Comparison of ENCODE assay signal across 17 mouse cellular contexts in the genomic region with DNA sequence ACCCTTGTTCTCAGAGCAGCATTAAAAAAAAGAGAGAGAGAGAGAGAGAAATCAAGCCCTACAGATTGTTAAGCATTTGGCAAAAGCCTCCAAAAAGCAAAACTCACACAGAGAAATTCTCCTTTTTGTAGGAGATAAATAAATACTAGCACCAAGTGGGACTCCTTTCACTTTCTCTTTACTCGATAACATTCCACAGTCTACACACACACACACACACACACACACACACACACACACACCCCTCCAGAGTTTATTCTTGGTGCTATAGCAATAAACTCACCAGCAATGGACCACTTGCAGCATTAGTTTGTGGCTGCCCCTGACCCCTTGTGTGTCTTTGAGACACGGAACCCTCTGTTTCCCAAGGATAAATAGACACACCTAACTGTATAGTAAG.
DNase-seq lines count a peak whose midpoint lies in the region; TF ChIP-seq lines count a peak whose summit lies in the region.
"Had no signal": no experiment of that assay in that cellular context is flagged by ENCODE, and none has a peak within 500 bp of the region (broad histone marks: within the 10 kb centered on the region; RNA-seq: fewer than 3 reads in every experiment).

No protein-coding gene starts in this region.

- H3K27me3 ChIP-seq in heart, adult 2 months (ENCODE audit: control insufficient read depth, insufficient read depth, low read length): no peaks in the 10 kb centered on the region; the same call in 1 of the 2 replicates
- H3K27me3 ChIP-seq in MEL (ENCODE audit: control insufficient read depth in 1 of 2, insufficient read depth in 2 of 2, low read length in 2 of 2): no peaks in the 10 kb centered on the region
- H3K27me3 ChIP-seq: CH12.LX; liver, embryonic 15.5 days; neural tube, embryonic 12.5 days had no signal

- peak; percentile 80 for DNase-seq in heart, adult 11 months
- no peak for DNase-seq in heart, adult 2 months
- DNase-seq in kidney, postnatal 10 days: peak; percentile 20
- no peak for DNase-seq in kidney, adult 18-20 months
- no peak for DNase-seq in MEL (ENCODE audit: low read depth, low spot score)
- peak; percentile 41 for DNase-seq in lung, postnatal 36 days
- DNase-seq in cerebellum, adult 11-12 months: no peak
- DNase-seq: adrenal gland, adult 2 months; cerebellum, postnatal 10 days; embryo, embryonic 11 days; layer of hippocampus, adult 9-11 months; thymus, postnatal 36 days had no signal

- H3K27ac ChIP-seq in heart, adult 2 months: no peak overlapping the region; the same call in 1 of the 2 replicates
- no peak overlapping the region for H3K27ac ChIP-seq in MEL (ENCODE audit: control insufficient read depth, low read depth, low read length)
- H3K27ac ChIP-seq: liver, embryonic 15.5 days; midbrain, embryonic 10.5 days; neural tube, embryonic 12.5 days had no signal

- TF ChIP-seq POLR2A in heart, adult 2 months (IDR thresholded peaks at IDR 0.05; ENCODE audit: insufficient read depth, low read depth, low read length): no peak
- no peak for TF ChIP-seq POLR2A in MEL (IDR thresholded peaks at IDR 0.05; ENCODE audit: control insufficient read depth in 1 of 2, insufficient read depth in 1 of 2, low read depth in 1 of 2, low read length in 2 of 2, poor library complexity in 1 of 2)

- H3K9me3 ChIP-seq in MEL (replicated peaks; ENCODE audit: insufficient read depth, low read length): no peaks in the 10 kb centered on the region
- H3K9me3 ChIP-seq: liver, embryonic 15.5 days; midbrain, embryonic 10.5 days; neural tube, embryonic 12.5 days had no signal

- 47% methylated on average over 2 of the region's 2 CpGs for WGBS in heart, adult 2 months

- H3K4me3 ChIP-seq in heart, adult 2 months: no peak overlapping the region
- H3K4me3 ChIP-seq in MEL (ENCODE audit: control insufficient read depth in 1 of 2, insufficient read depth in 1 of 2, low read depth in 2 of 2, low read length in 2 of 2): peak overlapping the region; percentile 21 to 50
- H3K4me3 ChIP-seq: erythroblast, embryonic 14.5 days; liver, embryonic 15.5 days; midbrain, embryonic 10.5 days; neural tube, embryonic 12.5 days had no signal

- H3K36me3 ChIP-seq in heart, adult 2 months (ENCODE audit: control insufficient read depth, insufficient read depth, low read length): no peaks in the 10 kb centered on the region
- H3K36me3 ChIP-seq in MEL (ENCODE audit: control insufficient read depth in 1 of 2, insufficient read depth in 2 of 2, low read length in 2 of 2): no peaks in the 10 kb centered on the region
- H3K36me3 ChIP-seq: liver, embryonic 15.5 days; midbrain, embryonic 10.5 days; neural tube, embryonic 12.5 days had no signal

- TF ChIP-seq EP300 in heart, adult 2 months (IDR thresholded peaks at IDR 0.05; ENCODE audit: insufficient read depth, low read depth, low read length): no peak
- TF ChIP-seq EP300 in MEL (IDR thresholded peaks at IDR 0.05; ENCODE audit: low read depth in 1 of 2, low read length in 2 of 2): no peak

- no peaks in the 10 kb centered on the region for H3K79me2 ChIP-seq in heart, adult 2 months (replicated peaks; ENCODE audit: control insufficient read depth, insufficient read depth, low read length)
- H3K79me2 ChIP-seq in MEL (ENCODE audit: control insufficient read depth, insufficient read depth, low read length, poor library complexity): no peaks in the 10 kb centered on the region

- no peak for TF ChIP-seq CTCF in heart, adult 2 months (IDR thresholded peaks at IDR 0.05)
- no peak for TF ChIP-seq CTCF in MEL (IDR thresholded peaks at IDR 0.05 in 2 of 3, conservative IDR thresholded peaks at IDR 0.05 in 1 of 3; ENCODE audit: control insufficient read depth in 1 of 3, insufficient read depth in 1 of 3, low read depth in 2 of 3, low read length in 3 of 3, poor library complexity in 1 of 3, severe bottlenecking in 1 of 3)

- no peak for TF ChIP-seq RAD21 in MEL (IDR thresholded peaks at IDR 0.05; ENCODE audit: low read depth, low read length)

- H3K4me1 ChIP-seq in heart, adult 2 months (ENCODE audit: control insufficient read depth, insufficient read depth, low read length): no peaks in the 10 kb centered on the region
- no peaks in the 10 kb centered on the region for H3K4me1 ChIP-seq in MEL (ENCODE audit: control insufficient read depth in 1 of 2, insufficient read depth in 2 of 2, low read length in 2 of 2)
- H3K4me1 ChIP-seq: liver, embryonic 15.5 days; midbrain, embryonic 10.5 days; neural tube, embryonic 12.5 days had no signal

- H3K9ac ChIP-seq in heart, adult 2 months (ENCODE audit: low read depth, low read length): no peak overlapping the region
- H3K9ac ChIP-seq in MEL (ENCODE audit: control insufficient read depth, low read depth, low read length, poor library complexity, severe bottlenecking): no peak overlapping the region
- H3K9ac ChIP-seq: liver, embryonic 15.5 days; neural tube, embryonic 12.5 days had no signal

- intact Hi-C loops in heart, adult 2 months (cut with DNase I): no loop called here

TF ChIP-seq in MEL, 35 proteins besides CTCF, POLR2A, EP300 and RAD21:
- TF ChIP-seq TBP (IDR thresholded peaks at IDR 0.05; ENCODE audit: low read depth, low read length) (no peak), GATA1 (IDR thresholded peaks at IDR 0.05; ENCODE audit: low read depth, low read length) (no peak), E2F4 (IDR thresholded peaks at IDR 0.05; ENCODE audit: borderline replicate concordance, low read depth, low read length) (no peak), POLR2AphosphoS5 (IDR thresholded peaks at IDR 0.05; ENCODE audit: borderline replicate concordance, low read depth, low read length) (no peak), USF2 (IDR thresholded peaks at IDR 0.05; ENCODE audit: borderline replicate concordance in 1 of 2, insufficient read depth in 1 of 2, low read depth in 1 of 2, low read length in 2 of 2) (no peak), MAZ (IDR thresholded peaks at IDR 0.05; ENCODE audit: low read depth, low read length) (no peak), NRF1 (IDR thresholded peaks at IDR 0.05; ENCODE audit: insufficient read depth, low read depth, low read length, poor library complexity, severe bottlenecking) (no peak), POLR2AphosphoS2 (IDR thresholded peaks at IDR 0.05; ENCODE audit: low read length) (no peak), ZNF384 (IDR thresholded peaks at IDR 0.05; ENCODE audit: low read depth, low read length) (no peak), TAL1 (IDR thresholded peaks at IDR 0.05; ENCODE audit: low read length) (no peak), MAX (IDR thresholded peaks at IDR 0.05; ENCODE audit: low read length) (no peak), MXI1 (IDR thresholded peaks at IDR 0.05; ENCODE audit: low read depth, low read length) (no peak), KAT2A (conservative IDR thresholded peaks at IDR 0.05; ENCODE audit: low read depth, low read length) (no peak), CHD2 (IDR thresholded peaks at IDR 0.05; ENCODE audit: low read length) (no peak), USF1 (IDR thresholded peaks at IDR 0.05; ENCODE audit: low read depth, low read length) (no peak)

Comparison
In these comparisons a context has a peak if more than half of its experiments do, and no peak if none do; other contexts are left out.
1. DNase-seq: peak in heart, adult 11 months (single experiment), kidney, postnatal 10 days (single experiment) and lung, postnatal 36 days (single experiment); none in heart, adult 2 months (0 of 2), kidney, adult 18-20 months (single experiment), MEL (single experiment) and cerebellum, adult 11-12 months (single experiment).